Mouse (Mus musculus) midbrain, embryonic 16.5 days (tissue): Measurements from ENCODE around the gene Mlxipl. TPM values are rescaled to one million over a fixed set of nuclear protein-coding genes. Genes with fewer than 3 reads are reported as not detected.

ENCODE experiments used
- polyA plus RNA-seq: library from polyadenylated mRNA; unstranded; fragments of >200 nt; fragmentation: Nextera tagmentation; extraction: Ambion mirVana; gene quantifications from 2 replicates; pipeline ENCODE4 v1.2.1, GENCODE M21; 2015

Mlxipl gene
- polyA plus RNA-seq, 1 experiment from 2014 or later, result 1.0 TPM

Other genes with a start within 250 kb of the Mlxipl start
- not detected in 2 replicates for gene Tmem270, start 183.2 kb upstream of the Mlxipl start, polyA plus RNA-seq
- not detected in 2 replicates for gene Cldn13, start 174.4 kb upstream of the Mlxipl start, polyA plus RNA-seq
- 6.4 and 6.6 TPM in 2 replicates for gene Mettl27, start 157.5 kb upstream of the Mlxipl start, polyA plus RNA-seq
- not detected in 2 replicates for gene Cldn4, start 143.0 kb upstream of the Mlxipl start, polyA plus RNA-seq
- 2.2 and 2.6 TPM in 2 replicates for gene Cldn3, start 103.7 kb upstream of the Mlxipl start, polyA plus RNA-seq
- 76.5 and 81.5 TPM in 2 replicates for gene Abhd11, start 80.7 kb upstream of the Mlxipl start, polyA plus RNA-seq
- 162 and 195 TPM in 2 replicates for gene Stx1a, start 66.4 kb upstream of the Mlxipl start, polyA plus RNA-seq
- gene Dnajc30, start 25.7 kb upstream of the Mlxipl start, polyA plus RNA-seq, result 48.8 and 49.6 TPM in 2 replicates
- gene Bud23, start 24.9 kb upstream of the Mlxipl start, polyA plus RNA-seq, result 74.4 and 76.9 TPM in 2 replicates
- 32.4 and 33.6 TPM in 2 replicates for gene Vps37d, start 11.6 kb upstream of the Mlxipl start, polyA plus RNA-seq
- 12.9 and 14.5 TPM in 2 replicates for gene Tbl2, start 59.8 kb downstream of the Mlxipl start, polyA plus RNA-seq
- gene Bcl7b, start 78.4 kb downstream of the Mlxipl start, polyA plus RNA-seq, result 40.4 TPM in 2 replicates
- gene Baz1b, start 97.4 kb downstream of the Mlxipl start, polyA plus RNA-seq, result 19.5 and 26.8 TPM in 2 replicates
- 13.5 and 13.7 TPM in 2 replicates for gene Fzd9, start 161.3 kb downstream of the Mlxipl start, polyA plus RNA-seq